Mouse (Mus musculus): ENCODE data around the gene Atp1a4.

DNA sequence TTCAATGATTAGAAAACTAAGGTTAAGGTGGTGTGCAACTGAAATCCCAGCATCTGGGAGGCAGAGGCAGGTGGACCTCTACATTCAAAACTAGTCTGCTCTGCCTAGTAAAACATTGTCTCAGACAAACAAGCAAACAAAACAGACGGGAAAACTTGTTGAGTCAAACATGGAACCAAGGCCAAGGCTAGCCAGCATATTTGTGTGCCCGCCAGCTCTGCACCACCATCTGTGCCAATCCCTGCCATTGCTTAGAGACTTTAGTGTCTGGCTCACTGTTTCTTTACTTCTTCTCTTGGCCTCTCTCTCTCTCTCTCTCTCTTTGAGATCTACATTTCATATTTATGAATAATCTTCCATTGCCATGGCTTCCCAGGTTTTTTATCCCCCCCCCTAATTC, 30.0 kb downstream of the Atp1a4 start:
- TF ChIP-seq CTCF (IDR thresholded peaks at IDR 0.05; ENCODE audit: borderline replicate concordance, insufficient read depth, low read length) (no peak), POLR2A (IDR thresholded peaks at IDR 0.05; ENCODE audit: low read depth, low read length) (no peak)
